Mouse (Mus musculus) c-Kit-positive CD71-positive TER-119-negative erythroid progenitor cells, embryonic 14.5 days (primary cell): ENCODE data around the gene Calca.
"Not testable (repeated sequence)": the region's sequence is repeated elsewhere in the genome, so short reads cannot be mapped to it uniquely, and the experiment has no call there.

Experiments used
- DNase-seq: peaks from one replicate; pipeline ENCODE4 v3.0.0-alpha.2; 2013; ENCODE audit warnings: low read depth

Calca gene

GRCm38 (mm10) chr7:114636102-114636501 is at the start of gene Calca:
Calca (minus strand) TSS chr7:114636357.
- DNase-seq = no peak

- DNase-seq = no peak
These were observed 36.5 kb upstream of the Calca start for GRCm38 (mm10) chr7:114672697-114673096.

- DNase-seq = no peak
These were observed 35.2 kb upstream of the Calca start for GRCm38 (mm10) chr7:114671405-114671804.

GRCm38 (mm10) chr7:114649730-114650129 is 13.6 kb upstream of the Calca start:
- DNase-seq = no peak

- DNase-seq = no peak
These were observed 12.6 kb upstream of the Calca start for GRCm38 (mm10) chr7:114648791-114649190.

- DNase-seq = no peak
These were observed 522 bp downstream of the Calca start for GRCm38 (mm10) chr7:114635569-114636101.

GRCm38 (mm10) chr7:114634386-114634785 is 1.8 kb downstream of the Calca start:
- DNase-seq = no peak

- DNase-seq = no peak
These were observed 10.2 kb downstream of the Calca start for GRCm38 (mm10) chr7:114625966-114626365.

- DNase-seq = no peak
These were observed 19.4 kb downstream of the Calca start for GRCm38 (mm10) chr7:114616759-114617158.

GRCm38 (mm10) chr7:114594391-114594790 is 41.8 kb downstream of the Calca start:
- not testable (repeated sequence) for DNase-seq

- DNase-seq = no peak
These were observed 53.7 kb downstream of the Calca start for GRCm38 (mm10) chr7:114582441-114582840.
